In genomic region chr19:11818199-11819142, GRCm38 (mm10) we compare ENCODE assay signal across 8 mouse cellular contexts. TPM values are rescaled to one million over a fixed set of nuclear protein-coding genes. Genes with fewer than 3 reads are reported as not detected.
A peak's percentile ranks its signal among the peaks of the same experiment; 100 is the strongest.
DNase-seq lines count a peak whose midpoint lies in the region; ATAC-seq and TF ChIP-seq lines count a peak whose summit lies in the region.

No protein-coding gene starts in this region.

- WGBS in forebrain, postnatal 0 days: 1% methylated on average over 56 of the region's 83 CpGs
- WGBS in lung, adult 2 months: under 1% methylated on average over 83 of the region's 83 CpGs
- under 1% methylated on average over 53 of the region's 83 CpGs for WGBS in neural tube, embryonic 15.5 days

- TF ChIP-seq POLR2A in lung, adult 2 months (IDR thresholded peaks at IDR 0.05; ENCODE audit: borderline replicate concordance, extremely low read depth, low read depth, low read length): 0 out of 2 replicates have a peak, but pooled peaks have one; percentile 16

- H3K27me3 ChIP-seq in forebrain, postnatal 0 days (ENCODE audit: insufficient read depth, low read length): peaks cover 5% of the 10 kb centered on the region; the same call in 1 of the 2 replicates
- H3K27me3 ChIP-seq in neural tube, embryonic 15.5 days (replicated peaks): peaks cover 30% of the 10 kb centered on the region

- H3K9me3 ChIP-seq in ES-E14 (ENCODE audit: control insufficient read depth, insufficient read depth, low read depth, low read length): no peaks in the 10 kb centered on the region
- H3K9me3 ChIP-seq in forebrain, postnatal 0 days (ENCODE audit: low read length): no peaks in the 10 kb centered on the region
- H3K9me3 ChIP-seq in neural tube, embryonic 15.5 days (replicated peaks): no peaks in the 10 kb centered on the region

- peak overlapping the region; percentile 89 for H3K4me2 ChIP-seq in forebrain, postnatal 0 days (ENCODE audit: low read depth)
- H3K4me2 ChIP-seq in neural tube, embryonic 15.5 days: peak overlapping the region; percentile 96

- H3K9ac ChIP-seq in ES-E14 (ENCODE audit: insufficient read depth, low read depth, low read length, poor library complexity, severe bottlenecking): peak overlapping the region; percentile 89
- peak overlapping the region; percentile 82 for H3K9ac ChIP-seq in forebrain, postnatal 0 days
- H3K9ac ChIP-seq in neural tube, embryonic 15.5 days (replicated peaks): peak overlapping the region; percentile 74

- no peak for DNase-seq in ES-E14 (ENCODE audit: low read depth, low spot score)
- DNase-seq in cerebellum, adult 11-12 months: peak; percentile 80
- peak; percentile 52 for DNase-seq in forebrain, postnatal 0 days
- peak; percentile 66 to 73 for DNase-seq in heart, postnatal 36 days
- DNase-seq in layer of hippocampus, adult 2 months (ENCODE audit: low spot score in 2 of 2): peak; percentile 23 to 43
- DNase-seq in lung, adult 2 months: peak; percentile 73
- DNase-seq in urinary bladder, adult 2 months (ENCODE audit: low spot score): peak; percentile 69

- H3K36me3 ChIP-seq in ES-E14 (ENCODE audit: control insufficient read depth, insufficient read depth, low read length, poor library complexity, severe bottlenecking): peaks cover 3% of the 10 kb centered on the region; the same call in 1 of the 2 replicates
- no peaks in the 10 kb centered on the region for H3K36me3 ChIP-seq in forebrain, postnatal 0 days (ENCODE audit: insufficient read depth)
- H3K36me3 ChIP-seq in neural tube, embryonic 15.5 days: no peaks in the 10 kb centered on the region

- H3K4me3 ChIP-seq in ES-E14 (ENCODE audit: insufficient read depth in 1 of 2, low read depth in 1 of 2, low read length in 2 of 2, poor library complexity in 1 of 2, severe bottlenecking in 1 of 2): peak overlapping the region; percentile 88 to 96
- H3K4me3 ChIP-seq in forebrain, postnatal 0 days (ENCODE audit: low read depth, low read length): peak overlapping the region; percentile 77
- H3K4me3 ChIP-seq in layer of hippocampus, adult 2 months: peak overlapping the region; percentile 84
- peak overlapping the region; percentile 95 for H3K4me3 ChIP-seq in lung, adult 2 months (replicated peaks; ENCODE audit: extremely low read depth, low read depth, low read length)
- H3K4me3 ChIP-seq in neural tube, embryonic 15.5 days (replicated peaks): peak overlapping the region; percentile 77

- peaks cover 0 to 15% of the 10 kb centered on the region in 2 experiments; a peak in 3 of 4 replicates for H3K4me1 ChIP-seq in ES-E14 (ENCODE audit: control insufficient read depth in 2 of 2, insufficient read depth in 2 of 2, low read length in 2 of 2, poor library complexity in 1 of 2)
- H3K4me1 ChIP-seq in forebrain, postnatal 0 days (ENCODE audit: insufficient read depth): no peaks in the 10 kb centered on the region; the same call in 1 of the 2 replicates
- peaks cover 9% of the 10 kb centered on the region for H3K4me1 ChIP-seq in lung, adult 2 months (ENCODE audit: control insufficient read depth, insufficient read depth, low read length)
- H3K4me1 ChIP-seq in neural tube, embryonic 15.5 days: peaks cover 26% of the 10 kb centered on the region

- no peak for TF ChIP-seq CTCF in forebrain, postnatal 0 days (IDR thresholded peaks at IDR 0.05; ENCODE audit: low read depth)
- TF ChIP-seq CTCF in layer of hippocampus, adult 2 months (conservative IDR thresholded peaks at IDR 0.05): no peak
- TF ChIP-seq CTCF in lung, adult 2 months (IDR thresholded peaks at IDR 0.05; ENCODE audit: insufficient read depth, low read length): no peak

- peak overlapping the region; percentile 50; the same call in 1 of the 2 replicates for H3K27ac ChIP-seq in ES-E14 (ENCODE audit: insufficient read depth, low read depth, low read length, poor library complexity, severe bottlenecking)
- peak overlapping the region; percentile 57 for H3K27ac ChIP-seq in forebrain, postnatal 0 days (ENCODE audit: low read depth, low read length)
- peak overlapping the region; percentile 94 for H3K27ac ChIP-seq in layer of hippocampus, adult 2 months
- no peak overlapping the region for H3K27ac ChIP-seq in neural tube, embryonic 15.5 days (replicated peaks)

- in situ Hi-C loops in ES-E14 (cut with MboI; ENCODE audit: low sequenced_read_pairs in 2 of 2, unreplicated experiment in 2 of 2): no loop called here

- peak; percentile 83 for ATAC-seq in forebrain, postnatal 0 days
- ATAC-seq in neural tube, embryonic 15.5 days (ENCODE audit: low FRiP score): peak; percentile 91

- intact Hi-C loops in heart, postnatal 36 days (cut with DNase I): loop anchor here (5.0 kb wide), 1 partner anchor 194 kb away; no protein-coding TSS in a partner anchor

TF ChIP-seq in ES-E14, 5 proteins besides CTCF, POLR2A, EP300 and RAD21:
- TF ChIP-seq CHD2 (IDR thresholded peaks at IDR 0.05; ENCODE audit: low read depth, low read length) (no peak), ZNF384 (IDR thresholded peaks at IDR 0.05; ENCODE audit: low read depth, low read length) (peak; percentile 85)
TF ChIP-seq in ES-E14: peak in this region for 1.

RNA-seq across cellular contexts. Expression of gene Stx3, which starts 0.7 kb away (rescaled TPM):
- total RNA-seq in ES-E14 (2012; rRNA removed): 21.6 and 34.3 TPM in 2 replicates
- 26.6 and 31.3 TPM in 2 replicates for total RNA-seq in forebrain, postnatal 0 days (2014; rRNA removed)
- polyA plus RNA-seq in forebrain, postnatal 0 days (2015; fragmentation: Nextera tagmentation; extraction: Ambion mirVana): 20.8 and 27.2 TPM in 2 replicates
- total RNA-seq in heart, postnatal 36 days (2021): 1 to 10 TPM; 4.5 to 5.7 TPM
- total RNA-seq in layer of hippocampus, adult 2 months (2021): 10 to 100 TPM; 30.6 to 39.3 TPM
- polyA plus RNA-seq in lung, adult 2 months (2012; rRNA removed): 22.1 and 23.1 TPM in 2 replicates
- polyA plus RNA-seq in neural tube, embryonic 15.5 days (2015; fragmentation: Nextera tagmentation; extraction: Ambion mirVana): 12.8 and 14.5 TPM in 2 replicates
- 16.9 and 19.3 TPM in 2 replicates for polyA plus RNA-seq in urinary bladder, adult 2 months (2012; rRNA removed)

RNA-seq across cellular contexts. Expression of gene Olfr1417, which starts 20.5 kb away (rescaled TPM):
- not detected in 2 replicates for total RNA-seq in ES-E14 (2012; rRNA removed)
- total RNA-seq in forebrain, postnatal 0 days (2014; rRNA removed): not detected in 2 replicates
- polyA plus RNA-seq in forebrain, postnatal 0 days (2015; fragmentation: Nextera tagmentation; extraction: Ambion mirVana): 0.10 TPM in 1 of 2 replicates, not detected in the other
- not detected for total RNA-seq in heart, postnatal 36 days (2021)
- total RNA-seq in layer of hippocampus, adult 2 months (2021): not detected
- polyA plus RNA-seq in lung, adult 2 months (2012; rRNA removed): not detected in 2 replicates
- polyA plus RNA-seq in neural tube, embryonic 15.5 days (2015; fragmentation: Nextera tagmentation; extraction: Ambion mirVana): not detected in 2 replicates
- polyA plus RNA-seq in urinary bladder, adult 2 months (2012; rRNA removed): 0.08 TPM in 1 of 2 replicates, not detected in the other

RNA-seq across cellular contexts. Expression of gene Olfr1418, which starts 42.4 kb away (rescaled TPM):
- not detected in 2 replicates for total RNA-seq in ES-E14 (2012; rRNA removed)
- total RNA-seq in forebrain, postnatal 0 days (2014; rRNA removed): not detected in 2 replicates
- not detected in 2 replicates for polyA plus RNA-seq in forebrain, postnatal 0 days (2015; fragmentation: Nextera tagmentation; extraction: Ambion mirVana)
- not detected for total RNA-seq in heart, postnatal 36 days (2021)
- not detected for total RNA-seq in layer of hippocampus, adult 2 months (2021)
- not detected in 2 replicates for polyA plus RNA-seq in lung, adult 2 months (2012; rRNA removed)
- not detected in 2 replicates for polyA plus RNA-seq in neural tube, embryonic 15.5 days (2015; fragmentation: Nextera tagmentation; extraction: Ambion mirVana)
- polyA plus RNA-seq in urinary bladder, adult 2 months (2012; rRNA removed): not detected in 2 replicates

RNA-seq across cellular contexts. Expression of gene Mrpl16, which starts 48.3 kb away (rescaled TPM):
- total RNA-seq in ES-E14 (2012; rRNA removed): 31.9 and 36.0 TPM in 2 replicates
- 27.2 and 30.8 TPM in 2 replicates for total RNA-seq in forebrain, postnatal 0 days (2014; rRNA removed)
- polyA plus RNA-seq in forebrain, postnatal 0 days (2015; fragmentation: Nextera tagmentation; extraction: Ambion mirVana): 46.9 and 52.6 TPM in 2 replicates
- 100 to 1,000 TPM; 102 to 104 TPM for total RNA-seq in heart, postnatal 36 days (2021)
- 10 to 100 TPM; 31.2 to 34.6 TPM for total RNA-seq in layer of hippocampus, adult 2 months (2021)
- polyA plus RNA-seq in lung, adult 2 months (2012; rRNA removed): 4.8 and 6.6 TPM in 2 replicates
- polyA plus RNA-seq in neural tube, embryonic 15.5 days (2015; fragmentation: Nextera tagmentation; extraction: Ambion mirVana): 43.5 and 48.7 TPM in 2 replicates
- polyA plus RNA-seq in urinary bladder, adult 2 months (2012; rRNA removed): 32.9 and 33.0 TPM in 2 replicates

RNA-seq across cellular contexts. Expression of gene Olfr1419, which starts 56.4 kb away (rescaled TPM):
- total RNA-seq in ES-E14 (2012; rRNA removed): not detected in 2 replicates
- not detected in 2 replicates for total RNA-seq in forebrain, postnatal 0 days (2014; rRNA removed)
- not detected in 2 replicates for polyA plus RNA-seq in forebrain, postnatal 0 days (2015; fragmentation: Nextera tagmentation; extraction: Ambion mirVana)
- total RNA-seq in heart, postnatal 36 days (2021): not detected
- total RNA-seq in layer of hippocampus, adult 2 months (2021): not detected
- not detected in 2 replicates for polyA plus RNA-seq in lung, adult 2 months (2012; rRNA removed)
- not detected in 2 replicates for polyA plus RNA-seq in neural tube, embryonic 15.5 days (2015; fragmentation: Nextera tagmentation; extraction: Ambion mirVana)
- 0.03 TPM in 1 of 2 replicates, not detected in the other for polyA plus RNA-seq in urinary bladder, adult 2 months (2012; rRNA removed)
